Mouse (Mus musculus) CD4-positive, CD25-positive, alpha-beta regulatory T cell (primary cell): Measurements from ENCODE around the gene Fam111a. TPM values are rescaled to one million over a fixed set of nuclear protein-coding genes. Genes with fewer than 3 reads are reported as not detected.

Experiments used
- polyA plus RNA-seq: library from polyadenylated mRNA; unstranded; fragments of 100-300 nt; shearing (Covaris generic); gene quantifications from one replicate; pipeline ENCODE4 v1.2.1, GENCODE M21; 2017

Fam111a gene
- 39.7 TPM for polyA plus RNA-seq

DNA sequence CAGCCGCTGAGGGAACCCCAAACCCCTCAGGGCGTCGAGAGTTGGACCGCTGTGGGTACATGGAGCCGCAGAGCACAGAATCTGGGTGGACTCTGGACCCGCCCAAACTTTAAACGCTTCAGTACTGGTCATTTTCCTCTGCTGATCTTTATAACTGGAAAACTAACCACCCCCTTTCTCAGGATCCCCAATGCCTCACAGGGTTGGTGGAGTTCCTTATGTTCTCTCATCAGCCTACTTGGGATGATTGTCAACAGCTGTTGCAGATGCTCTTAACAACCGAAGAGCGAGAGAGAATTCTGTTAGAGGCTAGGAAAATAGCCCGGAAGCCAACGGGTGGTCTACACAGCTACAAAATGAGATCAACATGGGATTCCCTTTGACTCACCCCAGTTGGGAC, at the start of gene Fam111a:
TSS of gene Fam111a (plus strand) at position 301 of the 400 bp plus-strand sequence.

DNA sequence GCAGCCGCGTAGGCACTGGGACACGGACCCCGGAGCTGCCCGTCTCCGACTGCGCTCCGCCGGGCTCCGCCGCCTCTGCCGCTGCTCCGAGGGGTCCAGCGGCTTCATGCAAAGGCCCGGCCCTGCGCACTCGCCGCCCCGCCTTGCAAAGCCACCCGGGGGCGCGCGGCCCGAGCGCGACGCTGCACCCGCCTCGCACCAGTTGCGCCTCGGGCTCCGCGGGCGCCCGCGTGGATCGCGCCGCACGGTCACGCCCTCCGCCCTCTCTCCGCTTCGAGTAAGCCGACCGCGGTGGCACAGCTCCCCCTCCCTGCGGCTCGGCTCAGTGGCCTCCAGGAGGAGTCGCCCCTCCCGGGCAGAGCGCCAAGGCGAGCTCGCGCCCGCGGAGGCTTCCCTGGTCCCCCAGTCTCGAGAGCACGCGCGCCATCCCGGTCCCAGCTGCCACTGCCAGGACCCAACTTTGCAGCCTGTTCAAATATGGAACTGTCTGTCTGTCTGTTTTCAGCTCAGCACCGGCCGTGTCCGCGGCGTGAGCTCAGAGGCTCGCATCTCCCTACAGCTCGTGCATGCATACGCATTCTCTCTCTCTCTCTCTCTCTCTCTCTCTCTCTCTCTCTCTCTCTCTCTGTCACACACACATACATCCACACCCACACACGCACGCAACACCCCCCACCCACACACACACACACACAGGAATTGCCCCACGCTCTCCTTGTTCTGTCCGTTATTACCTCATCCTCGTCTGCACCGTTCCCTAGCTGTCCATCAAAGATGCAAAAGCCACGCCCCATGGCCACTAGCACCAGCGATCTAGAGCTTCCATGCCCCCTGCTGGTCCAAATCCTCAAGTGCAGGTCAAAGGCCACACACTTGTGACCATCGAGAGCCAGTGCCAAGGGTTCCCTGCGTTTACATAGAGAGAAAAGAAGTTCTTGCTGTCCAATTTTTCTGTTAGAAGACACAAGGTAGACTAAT, 43.9 kb upstream of the Fam111a start, which contains the start of gene Dtx4:
TSS of gene Dtx4 (minus strand) at position 85 of the 978 bp plus-strand sequence.

DNA sequence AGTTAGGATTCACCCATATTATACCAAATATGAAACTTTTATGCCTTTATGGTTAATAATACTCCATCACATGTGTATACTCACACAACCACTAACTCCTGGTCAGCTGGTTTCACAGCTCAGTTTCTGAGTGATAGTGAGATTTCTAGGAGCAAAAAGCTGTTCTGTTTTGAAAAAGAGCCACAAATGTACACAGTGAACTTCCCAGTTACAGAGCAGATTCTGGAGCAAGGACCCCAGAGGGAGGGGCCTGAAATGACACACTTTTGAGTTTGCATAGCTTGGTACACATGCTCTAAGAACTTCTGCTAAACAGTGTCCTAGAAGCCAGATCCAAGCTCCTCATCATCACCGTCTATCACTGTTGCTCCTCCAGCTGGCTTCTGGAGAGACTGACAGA, 54.1 kb downstream of the Fam111a start, which contains the start of gene Gm4952:
TSS of gene Gm4952 (plus strand) at position 301 of the 400 bp plus-strand sequence.

DNA sequence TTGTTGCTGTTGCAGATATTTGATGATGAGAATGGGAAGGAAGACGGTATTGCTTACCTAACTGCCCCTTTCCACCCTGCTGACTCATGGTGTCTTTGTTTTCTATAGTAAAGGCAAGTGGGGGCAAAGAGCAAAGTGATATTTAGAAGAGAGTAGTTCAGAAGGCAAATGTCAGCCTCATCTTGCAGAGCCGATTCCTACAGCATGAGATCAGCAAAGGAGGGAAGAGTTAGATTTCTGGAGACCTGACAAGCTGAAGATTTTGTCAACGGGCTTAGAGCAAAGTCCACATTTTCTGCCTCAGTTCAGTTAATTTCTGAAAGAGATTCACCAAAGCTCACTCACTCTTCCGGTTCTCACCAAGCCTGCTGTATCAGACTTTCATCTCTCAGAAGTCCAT, 87.6 kb downstream of the Fam111a start, which contains the start of gene Glyat:
TSS of gene Glyat (plus strand) at position 133 of the 400 bp plus-strand sequence.

Other genes with a start within 250 kb of the Fam111a start
- gene Olfr1436, start 246.6 kb upstream of the Fam111a start, polyA plus RNA-seq, result not detected
- gene Olfr1437, start 220.6 kb upstream of the Fam111a start, polyA plus RNA-seq, result 0.11 TPM
- gene Olfr1438-ps1, start 209.8 kb upstream of the Fam111a start, polyA plus RNA-seq, result not detected
- not detected for gene Olfr1440, start 158.5 kb upstream of the Fam111a start, polyA plus RNA-seq
- gene Olfr1441, start 128.3 kb upstream of the Fam111a start, polyA plus RNA-seq, result not detected
- 0.08 TPM for gene Pfpl, start 117.8 kb upstream of the Fam111a start, polyA plus RNA-seq
- gene Mpeg1, start 85.0 kb upstream of the Fam111a start, polyA plus RNA-seq, result 0.50 TPM
- gene Dtx4, start 44.3 kb upstream of the Fam111a start, polyA plus RNA-seq, result 7.9 TPM
- not detected for gene Gm4952, start 54.2 kb downstream of the Fam111a start, polyA plus RNA-seq
- gene Glyat, start 87.6 kb downstream of the Fam111a start, polyA plus RNA-seq, result not detected
- gene Olfr1442, start 124.7 kb downstream of the Fam111a start, polyA plus RNA-seq, result not detected
- gene Olfr1443, start 132.4 kb downstream of the Fam111a start, polyA plus RNA-seq, result not detected
- not detected for gene Keg1, start 150.0 kb downstream of the Fam111a start, polyA plus RNA-seq
- 0.19 TPM for gene Cntf, start 219.9 kb downstream of the Fam111a start, polyA plus RNA-seq